Mouse (Mus musculus) urinary bladder, postnatal 14 days (tissue): ENCODE results near the gene Olfr1033.
"Not testable (repeated sequence)": the region's sequence is repeated elsewhere in the genome, so short reads cannot be mapped to it uniquely, and the experiment has no call there.

Source experiments
- DNase-seq: peaks from one replicate; pipeline ENCODE4 v3.0.0; 2021; ENCODE audit warnings: low spot score

Gene Olfr1033

DNA sequence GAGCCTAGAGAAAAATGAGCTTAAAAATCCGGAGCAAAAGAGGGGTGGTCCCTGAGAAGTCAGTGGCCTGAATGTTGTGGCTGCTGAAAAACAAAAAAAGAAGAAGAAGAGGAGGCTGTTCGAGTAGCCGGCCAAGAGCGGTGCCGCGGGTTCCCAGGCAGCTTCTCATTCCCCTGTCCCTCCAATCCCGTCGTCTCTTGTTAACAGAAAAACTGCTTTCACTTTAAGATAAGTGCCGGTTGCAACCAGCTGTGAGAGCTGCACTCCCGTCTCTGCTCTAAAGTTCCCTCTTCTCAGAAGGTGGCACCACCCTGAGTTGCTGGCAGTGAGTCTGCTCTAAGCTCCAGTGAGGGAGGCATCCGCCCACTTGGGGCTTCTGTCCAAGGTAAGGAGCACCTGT is at the start of gene Olfr1033:
Gene Olfr1033 (plus strand): TSS at position 228 of the 400 bp plus-strand sequence.
- not testable (repeated sequence) for DNase-seq

DNA sequence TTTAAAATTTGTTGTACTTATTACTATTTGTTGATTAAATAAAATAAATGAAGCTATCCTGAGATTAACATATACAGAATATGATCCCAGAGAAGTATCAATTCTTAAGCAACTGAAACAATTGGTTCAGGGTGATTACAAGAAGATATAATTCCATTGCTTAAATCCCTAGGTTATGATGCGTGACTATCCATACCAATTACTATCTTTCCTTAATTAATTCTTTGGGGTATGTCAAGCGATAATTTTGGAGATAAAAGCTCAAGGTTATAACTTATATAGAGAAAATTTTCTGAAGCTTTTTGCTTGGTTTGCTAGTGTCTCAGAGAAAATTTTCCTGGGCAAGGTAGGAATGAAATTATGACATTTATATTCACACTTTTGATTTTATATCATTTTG is 46.8 kb upstream of the Olfr1033 start, which contains the start of gene Olfr1029:
Gene Olfr1029 (plus strand): TSS at position 301 of the 400 bp plus-strand sequence.
- DNase-seq, result no peak

DNA sequence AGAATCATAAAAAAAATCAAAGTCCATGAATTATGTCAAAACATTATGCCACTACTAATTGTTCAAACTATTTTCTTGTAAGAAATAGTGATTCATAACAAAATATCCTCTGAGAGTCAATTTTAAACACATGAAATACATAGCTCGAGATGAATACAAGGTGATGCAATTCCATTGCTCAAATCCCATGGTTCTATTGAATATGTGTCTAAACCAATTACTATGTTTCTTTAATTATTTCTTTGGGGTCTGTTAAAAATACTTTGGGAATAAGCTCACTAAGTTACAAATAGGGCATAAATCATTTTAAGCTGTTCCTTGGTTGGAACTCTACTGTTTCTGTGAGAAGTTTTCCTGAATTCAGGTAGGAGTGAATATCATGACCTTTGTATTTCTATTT is 41.5 kb upstream of the Olfr1033 start, which contains the start of gene Olfr1030:
Gene Olfr1030 (plus strand): TSS at position 301 of the 400 bp plus-strand sequence.
- no peak for DNase-seq

DNA sequence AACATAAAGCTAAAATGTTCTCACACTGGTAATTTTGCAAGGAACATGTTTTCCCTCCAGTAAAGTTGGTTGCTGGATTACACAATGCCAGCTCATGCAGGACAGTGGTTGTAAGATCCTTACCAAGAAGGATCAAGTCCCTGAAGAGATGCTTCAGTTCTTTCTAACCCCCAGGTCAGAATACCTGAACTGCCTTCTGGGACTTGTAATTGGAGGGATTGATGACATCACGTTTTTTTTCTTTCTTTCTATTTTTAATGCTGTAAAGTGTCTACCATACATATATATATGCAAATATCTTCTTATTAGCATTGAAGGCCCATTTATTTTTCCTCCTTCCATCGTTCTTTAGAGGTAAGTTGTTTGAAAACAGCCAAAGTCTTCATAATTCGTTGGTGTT is 30.4 kb upstream of the Olfr1033 start, which contains the start of gene Olfr1031:
Gene Olfr1031 (plus strand): TSS at position 301 of the 400 bp plus-strand sequence.
- DNase-seq, result no peak

DNA sequence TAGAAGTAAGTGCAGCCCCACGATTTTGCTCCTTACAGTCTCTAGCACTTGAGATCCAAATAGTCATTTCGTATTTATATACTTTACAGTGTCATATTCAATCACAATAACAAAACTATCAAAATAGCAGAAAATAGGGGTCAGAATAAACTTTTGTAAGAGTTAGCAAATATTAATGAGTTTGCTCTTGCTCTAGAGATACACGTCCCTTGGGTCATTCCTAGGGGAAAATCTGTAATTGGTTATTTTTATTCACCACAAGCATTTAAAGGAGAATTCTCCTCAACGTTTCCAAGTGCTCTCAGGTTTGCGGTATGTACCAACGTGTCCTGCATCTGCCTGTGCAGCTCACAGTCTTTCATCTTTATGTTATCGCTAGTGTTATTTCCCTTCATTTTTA is 15.2 kb upstream of the Olfr1033 start, which contains the start of gene Olfr1032:
Gene Olfr1032 (plus strand): TSS at position 301 of the 400 bp plus-strand sequence.
- DNase-seq, result no peak

DNA sequence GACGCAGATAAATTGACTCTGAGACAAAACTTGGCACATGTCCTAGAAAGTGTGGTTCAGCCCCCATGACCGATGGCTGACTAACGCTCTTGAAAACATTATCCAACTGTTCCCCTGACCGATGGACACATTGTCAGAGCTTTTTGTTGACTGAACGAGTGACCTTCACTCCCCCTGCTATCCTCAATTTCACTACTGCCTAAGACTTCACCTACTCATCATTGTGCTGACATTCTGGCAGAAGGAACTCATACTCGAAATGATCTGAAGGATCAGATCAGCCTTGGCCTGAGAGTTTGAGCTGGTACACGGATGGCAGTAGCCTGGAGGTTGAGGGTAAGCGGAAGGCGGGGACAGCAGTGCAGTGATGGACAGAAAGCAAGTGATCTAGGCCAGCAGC is 1.1 kb downstream of the Olfr1033 start:
- DNase-seq, result not testable (repeated sequence)

DNA sequence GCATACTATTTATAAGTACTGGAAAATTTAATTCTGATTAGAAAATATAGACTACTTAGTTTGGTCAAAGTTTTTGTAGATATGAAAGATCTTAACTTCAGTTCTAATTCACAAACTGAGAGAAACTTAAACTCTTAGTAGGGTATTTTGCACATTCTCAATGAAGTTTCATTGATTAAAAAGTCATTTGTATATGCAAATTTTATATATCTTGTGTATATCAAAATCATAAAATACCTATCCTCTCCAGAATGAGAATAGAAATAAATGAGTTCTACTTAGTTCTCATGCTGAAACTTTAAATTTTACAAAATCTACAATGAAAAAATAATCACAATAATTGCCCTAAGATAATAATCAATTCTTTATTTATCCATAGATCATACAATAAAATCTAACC is 25.1 kb downstream of the Olfr1033 start, which contains the start of gene Olfr1034:
Gene Olfr1034 (plus strand): TSS at position 301 of the 400 bp plus-strand sequence.
- no peak for DNase-seq

DNA sequence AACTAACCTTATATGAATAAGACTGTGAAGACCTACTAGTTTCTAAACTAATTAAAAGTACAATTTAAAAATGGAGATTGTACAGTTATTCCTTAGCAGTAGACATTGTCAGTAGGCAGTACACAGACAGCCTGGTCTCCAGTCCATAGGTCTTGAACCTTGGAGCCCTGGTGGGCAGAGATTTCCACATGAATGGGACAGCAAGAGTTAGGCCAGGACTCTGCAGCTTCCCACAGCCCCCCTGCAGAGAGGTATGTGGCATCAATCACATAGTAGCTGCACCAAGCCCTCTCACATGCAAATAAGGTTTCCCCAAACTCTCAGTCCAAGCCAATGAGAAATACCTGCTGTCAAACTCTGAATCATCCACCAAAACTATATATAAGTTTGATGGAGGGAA is 30.3 kb downstream of the Olfr1033 start:
- not testable (repeated sequence) for DNase-seq

DNA sequence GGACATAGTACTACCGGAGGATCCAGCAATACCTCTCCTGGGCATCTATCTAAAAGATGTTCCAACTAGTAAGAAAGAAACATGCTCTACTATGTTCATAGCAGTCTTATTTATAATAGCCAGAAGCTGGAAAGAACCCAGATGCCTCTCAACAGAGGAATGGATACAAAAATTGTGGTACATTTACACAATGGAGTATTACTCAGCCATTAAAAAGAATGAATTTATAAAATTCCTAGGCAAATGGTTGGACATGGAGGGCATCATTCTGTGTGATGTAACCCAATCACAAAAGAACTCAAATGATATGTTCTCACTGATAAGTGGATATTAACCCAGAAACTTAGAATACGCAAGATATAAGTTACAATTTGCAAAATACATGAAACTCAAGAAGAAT is 43.3 kb downstream of the Olfr1033 start:
- DNase-seq, result not testable (repeated sequence)

DNA sequence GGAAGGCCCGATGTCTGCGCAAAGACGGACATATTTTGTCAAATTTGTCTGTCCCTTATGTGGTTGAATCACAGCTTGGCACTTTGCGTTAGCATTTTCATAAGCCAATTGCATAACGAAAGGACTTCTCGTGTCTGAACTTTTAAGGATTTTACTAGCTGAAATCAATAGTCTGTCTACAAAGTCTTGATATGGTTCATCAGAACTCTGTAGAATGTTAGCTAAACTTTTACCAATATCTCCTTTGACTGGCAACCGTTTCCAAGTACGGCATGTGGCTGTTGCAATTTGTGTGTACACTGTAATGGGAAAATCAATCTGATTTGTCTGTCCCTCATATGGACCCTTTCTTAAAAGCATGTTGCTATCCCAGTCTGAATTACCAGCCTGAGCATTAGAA is 49.8 kb downstream of the Olfr1033 start:
- no peak for DNase-seq

DNA sequence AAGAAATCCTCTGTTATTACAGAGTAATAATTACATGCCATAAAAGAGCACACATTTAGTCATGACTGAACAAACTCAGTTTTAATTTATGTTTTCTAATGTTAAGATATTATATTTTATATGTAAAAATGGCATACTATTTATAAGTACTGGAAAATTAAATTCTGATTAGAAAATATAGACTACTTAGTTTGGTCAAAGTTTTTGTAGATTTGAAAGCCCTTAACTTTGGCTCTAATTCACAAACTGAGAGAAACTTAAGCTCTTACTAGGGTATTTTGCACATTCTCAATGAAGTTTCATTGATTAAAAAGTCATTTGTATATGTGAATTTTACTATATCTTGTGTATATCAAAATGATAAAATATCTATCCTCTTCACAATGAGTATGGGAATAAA is 53.3 kb downstream of the Olfr1033 start, which contains the start of gene Olfr1036:
Gene Olfr1036 (plus strand): TSS at position 301 of the 400 bp plus-strand sequence.
- DNase-seq, result not testable (repeated sequence)

DNA sequence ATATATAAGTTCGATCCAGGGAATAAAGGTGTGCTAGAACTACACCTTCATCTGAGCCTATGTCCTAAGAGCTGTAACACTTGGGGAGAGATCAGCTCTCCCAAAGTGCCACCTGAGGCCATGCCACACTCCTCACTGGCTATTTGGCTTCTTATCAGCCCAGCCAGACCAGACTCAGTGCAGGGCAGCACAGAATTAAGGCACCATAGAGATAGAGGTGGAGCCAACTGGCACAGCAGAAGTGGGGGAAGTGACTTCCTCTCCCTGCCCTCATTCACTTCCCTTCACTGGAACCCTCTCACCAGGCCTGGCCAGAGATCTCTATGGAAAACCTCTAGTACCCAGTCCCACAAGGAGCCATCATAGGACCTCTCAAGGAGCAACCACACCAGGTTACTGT is 60.0 kb downstream of the Olfr1033 start:
- not testable (repeated sequence) for DNase-seq

DNA sequence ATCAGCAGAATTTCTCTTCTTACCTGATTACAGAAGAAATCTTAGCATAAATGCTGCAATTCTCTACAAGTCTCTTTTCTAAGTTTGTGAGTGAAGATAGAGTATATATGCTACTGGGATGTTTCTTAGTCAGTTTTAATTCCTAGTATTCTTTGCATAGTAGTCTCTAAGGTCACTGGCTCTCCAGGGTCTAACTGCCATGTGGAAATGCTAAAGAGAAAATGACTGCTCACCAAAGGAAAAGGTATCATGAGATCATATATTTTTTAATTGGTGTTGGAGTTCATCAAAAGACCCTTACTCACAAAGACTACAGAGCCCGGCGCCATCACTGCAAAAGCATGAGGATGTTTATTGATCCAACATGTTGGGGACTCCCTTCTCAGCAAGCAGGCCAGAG is 66.9 kb downstream of the Olfr1033 start, which contains the start of gene Olfr1037:
Gene Olfr1037 (minus strand): TSS at position 101 of the 400 bp plus-strand sequence.
- no peak for DNase-seq
